Mouse (Mus musculus) liver, embryonic 16.5 days (tissue): ENCODE results near the gene Ccdc24. TPM values are rescaled to one million over a fixed set of nuclear protein-coding genes. Genes with fewer than 3 reads are reported as not detected.
A peak's percentile ranks its signal among the peaks of the same experiment; 100 is the strongest.

Experiments used
- ATAC-seq: fragments of 200-750 bp; cut with Nextera tagmentation; 2 replicates; pipeline ENCODE4 v1.8.0; 2017; ENCODE audit warnings: low read depth, mild to moderate bottlenecking, moderate number of reproducible peaks, moderate library complexity
- H3K27ac ChIP-seq: fragments of 300-500 bp; sonication (generic); 2 replicates; pipeline ENCODE4 v1.5.1; 2014; ENCODE audit warnings: mild to moderate bottlenecking, low read length
- H3K27me3 ChIP-seq: fragments of 300-500 bp; sonication (generic); 2 replicates; pipeline ENCODE4 v1.6.1; 2014; ENCODE audit warnings: low read depth, low read length, mixed read lengths; ENCODE audit not compliant: control insufficient read depth, insufficient read depth
- H3K36me3 ChIP-seq: fragments of 300-500 bp; sonication (generic); 2 replicates; pipeline ENCODE4 v1.6.1; 2014; ENCODE audit warnings: mild to moderate bottlenecking; ENCODE audit not compliant: control insufficient read depth, insufficient read depth
- H3K4me1 ChIP-seq: fragments of 300-500 bp; sonication (generic); 2 replicates; pipeline ENCODE4 v1.6.1; 2014; ENCODE audit warnings: low read depth, low read length, mixed read lengths; ENCODE audit not compliant: control insufficient read depth
- H3K4me2 ChIP-seq: fragments of 300-500 bp; sonication (generic); 2 replicates; pipeline ENCODE4 v1.6.1; 2014; ENCODE audit warnings: low read depth, low read length, mixed read lengths
- H3K4me3 ChIP-seq: fragments of 300-500 bp; sonication (generic); 2 replicates; pipeline ENCODE4 v1.5.1; 2014; ENCODE audit warnings: low read depth, mild to moderate bottlenecking, low read length
- H3K9ac ChIP-seq: fragments of 300-500 bp; sonication (generic); 2 replicates; pipeline ENCODE4 v1.6.1; 2014; ENCODE audit warnings: low read depth, low read length
- H3K9me3 ChIP-seq: fragments of 300-500 bp; sonication (generic); replicated peaks from 2 replicates; pipeline ENCODE4 v1.6.1; 2016; ENCODE audit warnings: low read length; ENCODE audit not compliant: control insufficient read depth
- WGBS: fragments of 180-500 bp; shearing (Covaris S2); extraction: QIAGEN DNeasy Blood & Tissue Kit; methylation state at CpG from one replicate; pipeline ENCODE4 v1.1.7; 2014; ENCODE audit not compliant: insufficient replicate concordance; 5-methylcytosine and 5-hydroxymethylcytosine counted together
- polyA plus RNA-seq: library from polyadenylated mRNA; unstranded; fragments of >200 nt; fragmentation: Nextera tagmentation; extraction: Ambion mirVana; gene quantifications from 2 replicates; pipeline ENCODE4 v1.2.1, GENCODE M21; 2015

Gene Ccdc24
- 0.88 and 1.1 TPM in 2 replicates for polyA plus RNA-seq

DNA sequence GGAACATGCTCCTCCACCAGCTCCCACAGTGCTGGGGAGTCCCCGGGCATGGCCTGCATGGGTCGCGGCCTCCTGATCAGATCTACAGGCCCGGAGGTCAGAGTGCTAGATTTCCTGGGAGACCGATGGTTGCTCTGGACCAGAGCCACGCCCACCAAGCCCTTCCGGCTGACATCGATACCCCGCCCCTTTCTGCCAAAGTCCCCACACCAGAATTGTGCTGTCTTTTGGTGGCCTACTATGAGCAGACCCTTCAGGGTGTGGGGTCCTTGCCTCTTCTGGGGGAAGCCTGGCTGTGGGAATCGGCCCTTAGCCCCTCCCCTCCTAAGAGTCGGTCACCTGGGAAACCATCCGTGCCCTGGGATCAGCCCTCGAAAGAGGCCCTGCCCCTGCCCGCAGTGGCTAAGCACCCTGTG lies at the start of gene Ccdc24:
TSS of gene Ccdc24 (minus strand) at position 87 of the 416 bp plus-strand sequence.
- peaks cover 23% of the 10 kb centered on the region for H3K36me3 ChIP-seq
- H3K9ac ChIP-seq, result 0 out of 2 replicates have a peak within 1 kb of the TSS, but pooled peaks have one; percentile 2
- 19% methylated on average over 14 of the region's 14 CpGs for WGBS
- peak; percentile 37 for ATAC-seq
- no peaks in the 10 kb centered on the region; the same call in 1 of the 2 replicates for H3K27me3 ChIP-seq
- H3K27ac ChIP-seq, result peak within 1 kb of the TSS; percentile 13; the same call in 1 of the 2 replicates
- H3K4me2 ChIP-seq, result peak within 1 kb of the TSS; percentile 46
- H3K4me1 ChIP-seq, result peaks cover 27% of the 10 kb centered on the region
- H3K9me3 ChIP-seq, result no peaks in the 10 kb centered on the region
- H3K4me3 ChIP-seq, result peak within 1 kb of the TSS; percentile 4

DNA sequence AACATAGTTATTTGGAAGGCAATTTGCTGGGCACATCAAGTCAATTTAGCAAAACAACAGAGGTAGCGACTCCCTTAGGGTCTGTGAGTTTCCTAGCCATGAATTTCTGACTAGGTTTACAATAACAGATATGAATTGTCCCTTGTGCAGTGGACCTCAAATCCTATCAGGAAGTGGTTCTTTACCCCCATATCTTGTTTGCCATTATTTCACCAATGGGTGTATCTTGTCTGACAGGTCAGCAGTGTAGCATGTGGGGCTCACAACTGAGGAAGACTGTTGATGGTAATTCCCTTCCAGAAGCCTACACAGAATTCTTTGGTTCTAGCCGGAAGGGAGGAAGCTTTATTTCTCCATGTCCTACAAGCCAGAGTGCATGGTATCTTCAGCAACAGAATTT lies 49.0 kb upstream of the Ccdc24 start:
- WGBS, result 67% methylated on average over 2 of the region's 2 CpGs

DNA sequence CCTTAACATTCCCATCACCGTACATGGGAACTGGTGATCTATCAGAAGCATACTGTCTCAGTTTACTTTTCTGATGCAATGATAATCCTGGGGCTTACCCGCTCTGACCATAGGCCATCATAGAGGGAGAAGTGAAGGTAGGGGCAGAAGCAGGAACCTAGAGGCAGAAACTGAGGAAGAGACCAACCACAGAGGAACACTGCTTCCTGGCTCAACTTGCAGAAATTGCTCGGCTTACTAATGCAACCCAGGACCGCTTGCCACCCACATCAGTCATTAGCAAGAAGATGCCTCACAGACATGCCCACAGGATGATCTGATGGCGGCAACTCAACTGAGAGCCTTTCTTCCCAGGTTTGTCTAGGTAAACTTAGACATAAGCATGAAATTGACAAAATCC lies 46.4 kb upstream of the Ccdc24 start:
- Histone ChIP-seq H3K9ac (no peak overlapping the region), H3K27ac (no peak overlapping the region), H3K4me1 (peaks cover 22% of the 10 kb centered on the region), H3K9me3 (no peaks in the 10 kb centered on the region), H3K27me3 (peaks cover 15% of the 10 kb centered on the region), H3K4me3 (no peak overlapping the region), H3K36me3 (no peaks in the 10 kb centered on the region), H3K4me2 (no peak overlapping the region)
- WGBS, result 40% methylated on average over 5 of the region's 5 CpGs
- no peak for ATAC-seq

More for the DNA sequence above, 49.0 kb upstream of the Ccdc24 start:
- no peak overlapping the region for H3K27ac ChIP-seq
- H3K9ac ChIP-seq, result no peak overlapping the region
- no peak overlapping the region for H3K4me2 ChIP-seq
- no peak overlapping the region for H3K4me3 ChIP-seq
- no peaks in the 10 kb centered on the region for H3K36me3 ChIP-seq
- no peaks in the 10 kb centered on the region for H3K9me3 ChIP-seq
- H3K27me3 ChIP-seq, result peaks cover 39% of the 10 kb centered on the region
- ATAC-seq, result no peak
- H3K4me1 ChIP-seq, result peaks cover 11% of the 10 kb centered on the region

DNA sequence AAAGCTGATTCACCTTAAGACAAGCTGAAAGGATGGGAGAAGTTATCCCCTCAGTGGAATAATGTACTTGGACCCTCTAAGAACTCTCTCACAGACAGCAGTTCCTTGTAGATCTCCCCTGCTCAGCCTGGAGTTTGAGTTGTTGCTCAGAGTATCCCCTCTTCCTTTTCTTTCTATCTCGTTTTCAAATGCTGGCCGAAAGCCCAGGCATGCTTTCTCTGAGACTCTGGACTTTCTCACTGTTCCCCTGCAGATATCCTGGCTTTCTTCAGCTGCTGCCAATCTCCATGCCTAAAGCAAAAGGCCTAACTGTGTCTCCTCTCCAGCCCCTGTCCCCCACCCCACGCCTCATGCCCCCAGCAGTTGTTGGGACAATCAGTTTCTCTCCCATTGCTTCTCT lies 45.9 kb upstream of the Ccdc24 start:
- Histone ChIP-seq H3K4me3 (no peak overlapping the region), H3K4me1 (peaks cover 27% of the 10 kb centered on the region), H3K36me3 (no peaks in the 10 kb centered on the region), H3K27me3 (peaks cover 10% of the 10 kb centered on the region), H3K27ac (no peak overlapping the region), H3K9me3 (no peaks in the 10 kb centered on the region), H3K9ac (no peak overlapping the region), H3K4me2 (no peak overlapping the region)
- whole genome bisulfite sequencing, result 56% methylated on average over 3 of the region's 3 CpGs
- no peak for ATAC-seq

DNA sequence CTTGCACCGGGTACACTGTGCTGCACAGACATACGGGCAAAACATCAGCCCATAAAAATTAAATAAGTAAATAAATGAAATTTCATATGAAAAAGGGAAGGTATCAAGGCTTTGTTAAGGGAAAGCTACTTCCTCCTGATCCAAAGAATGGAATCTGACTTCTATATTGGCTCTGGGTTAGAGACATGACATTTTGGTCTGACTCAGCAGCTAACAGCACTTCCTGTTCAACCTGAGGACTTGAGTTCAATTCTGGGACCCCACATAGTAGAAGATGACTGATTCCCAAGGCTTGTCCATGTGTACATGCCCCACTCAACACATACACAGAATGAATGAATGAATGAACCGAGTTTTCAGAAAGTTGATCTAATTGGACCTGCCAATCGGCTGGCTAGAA lies 45.5 kb upstream of the Ccdc24 start:
- H3K9me3 ChIP-seq, result no peaks in the 10 kb centered on the region
- H3K27me3 ChIP-seq, result peaks cover 6% of the 10 kb centered on the region
- H3K9ac ChIP-seq, result no peak overlapping the region
- H3K4me2 ChIP-seq, result no peak overlapping the region
- no peak overlapping the region for H3K4me3 ChIP-seq
- peaks cover 28% of the 10 kb centered on the region for H3K4me1 ChIP-seq
- H3K36me3 ChIP-seq, result no peaks in the 10 kb centered on the region
- 79% methylated on average over 4 of the region's 4 CpGs for WGBS
- no peak for ATAC-seq
- H3K27ac ChIP-seq, result no peak overlapping the region

DNA sequence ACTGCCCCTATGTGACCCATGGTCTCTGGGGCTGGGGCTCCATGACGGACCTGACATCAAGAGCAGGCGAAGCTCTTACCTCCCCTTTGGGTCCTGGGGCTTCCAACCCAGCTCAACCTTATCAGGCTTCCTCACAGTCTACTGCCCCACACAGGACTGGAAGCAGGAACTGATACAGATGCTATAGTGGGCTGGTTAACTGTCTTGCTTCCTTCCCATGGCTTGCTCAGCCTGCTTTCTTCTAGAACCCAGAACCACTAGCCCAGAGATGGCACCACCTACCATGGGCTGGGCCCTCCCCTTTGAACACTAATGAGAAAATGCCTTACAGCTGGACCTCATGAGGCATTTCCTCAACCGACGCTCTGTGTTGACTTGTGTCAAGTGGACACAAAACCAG lies 45.0 kb upstream of the Ccdc24 start:
- H3K4me3 ChIP-seq, result no peak overlapping the region
- H3K27me3 ChIP-seq, result peaks cover 4% of the 10 kb centered on the region; the same call in 1 of the 2 replicates
- 58% methylated on average over 4 of the region's 4 CpGs for WGBS
- no peak overlapping the region for H3K27ac ChIP-seq
- ATAC-seq, result no peak
- H3K36me3 ChIP-seq, result no peaks in the 10 kb centered on the region
- no peak overlapping the region for H3K4me2 ChIP-seq
- H3K4me1 ChIP-seq, result peaks cover 28% of the 10 kb centered on the region
- H3K9ac ChIP-seq, result no peak overlapping the region
- no peaks in the 10 kb centered on the region for H3K9me3 ChIP-seq

DNA sequence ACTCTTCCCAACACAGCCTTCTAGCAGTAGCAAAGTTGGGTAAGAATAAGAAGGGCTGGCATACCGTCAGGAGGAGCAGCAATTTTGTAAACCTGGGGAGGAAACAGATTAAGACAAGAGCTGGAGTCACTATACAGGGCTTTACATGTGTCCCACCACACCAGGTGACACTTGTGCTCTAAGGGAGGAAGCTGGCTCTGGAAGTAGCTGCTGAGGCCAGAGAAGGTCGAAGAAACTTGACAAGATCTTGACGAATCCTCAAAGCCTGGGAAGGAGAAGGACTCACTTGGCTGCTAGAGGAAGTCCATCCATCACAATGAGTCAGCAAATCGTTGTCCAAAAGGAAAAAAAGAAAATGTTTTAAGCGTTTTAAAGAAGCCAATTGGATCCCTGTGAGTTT lies 44.0 kb upstream of the Ccdc24 start:
- Histone ChIP-seq H3K4me3 (no peak overlapping the region), H3K27ac (no peak overlapping the region), H3K27me3 (no peaks in the 10 kb centered on the region), H3K36me3 (peaks cover 4% of the 10 kb centered on the region), H3K4me2 (peak overlapping the region; percentile 94), H3K9ac (no peak overlapping the region), H3K4me1 (peaks cover 28% of the 10 kb centered on the region), H3K9me3 (no peaks in the 10 kb centered on the region)
- no peak for ATAC-seq
- WGBS, result 35% methylated on average over 5 of the region's 5 CpGs

DNA sequence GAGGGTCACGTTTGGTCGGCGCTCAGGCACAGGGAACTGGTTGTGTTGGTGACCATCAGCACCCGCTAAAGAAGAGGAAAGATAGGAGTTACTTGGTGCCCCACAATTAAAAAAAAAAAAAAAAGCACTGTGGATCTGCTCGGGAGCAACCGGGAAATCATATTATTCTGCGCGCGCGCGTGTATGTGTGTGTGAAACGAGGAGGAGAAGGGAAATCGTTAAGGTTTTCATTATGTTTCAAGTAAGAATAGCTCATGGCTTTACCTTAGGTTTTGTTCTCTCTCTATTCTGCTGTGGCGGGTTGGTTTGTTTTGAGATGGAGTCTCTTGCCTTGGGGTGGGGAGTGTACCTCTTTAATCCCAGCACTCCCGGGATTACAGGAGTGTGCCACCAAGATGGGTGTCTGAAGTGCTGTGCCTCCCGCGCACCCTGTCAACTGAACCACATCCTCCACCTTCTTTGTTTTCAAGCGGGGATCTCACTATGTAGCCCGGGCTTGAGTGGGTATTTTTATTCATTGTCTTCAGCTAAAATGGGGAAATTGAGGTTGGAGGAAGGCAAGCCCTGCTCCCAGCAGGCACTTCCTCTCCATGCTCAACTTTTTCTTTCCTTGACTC lies 43.2 kb upstream of the Ccdc24 start:
- Histone ChIP-seq H3K9ac (peak overlapping the region; percentile 91), H3K36me3 (peaks cover 10% of the 10 kb centered on the region), H3K4me3 (peak overlapping the region; percentile 87), H3K4me1 (peaks cover 28% of the 10 kb centered on the region), H3K4me2 (peak overlapping the region; percentile 94), H3K9me3 (no peaks in the 10 kb centered on the region), H3K27ac (peak overlapping the region; percentile 82), H3K27me3 (no peaks in the 10 kb centered on the region)
- WGBS, result under 1% methylated on average over 19 of the region's 19 CpGs
- no peak for ATAC-seq

DNA sequence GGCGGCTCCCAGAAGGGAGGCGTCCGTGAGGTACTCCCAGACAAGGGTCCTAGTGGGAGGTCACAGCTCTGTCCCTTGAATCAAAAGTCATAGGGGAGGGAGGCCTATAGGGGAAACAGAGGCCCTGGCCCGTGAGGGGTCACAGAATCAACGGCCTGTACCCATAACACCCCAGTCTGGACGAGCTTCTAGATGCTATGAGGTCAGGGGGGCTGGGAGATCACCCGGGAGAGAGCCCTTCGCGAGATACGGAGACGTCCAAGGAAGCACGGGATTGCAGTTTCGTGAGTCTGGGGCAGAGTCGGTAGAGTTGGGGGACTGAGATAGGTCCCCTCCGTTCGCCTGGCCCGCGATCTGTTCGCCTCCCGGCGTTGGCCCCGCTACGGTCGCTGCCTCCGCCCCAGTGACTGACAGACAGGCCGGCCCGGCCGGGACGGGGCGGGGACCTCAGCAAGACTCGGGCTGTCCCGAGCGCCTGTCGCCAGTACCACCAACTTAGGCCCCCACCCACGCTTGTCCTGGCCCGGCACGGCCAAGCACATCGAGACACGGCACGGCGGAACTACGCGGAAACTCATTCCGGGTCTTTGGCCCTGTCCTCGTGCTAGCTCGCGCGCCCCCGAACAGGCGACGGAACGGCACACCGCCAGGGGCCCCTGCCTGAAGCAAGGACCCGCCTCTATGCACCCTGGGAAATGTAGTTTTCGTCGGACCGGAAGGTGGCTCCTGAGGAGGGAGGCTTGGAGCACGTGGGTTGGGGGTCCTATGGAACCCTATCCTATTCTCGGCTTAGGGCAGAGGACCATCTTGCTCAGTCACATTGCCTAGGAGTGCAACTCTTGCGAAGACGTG lies 42.5 kb upstream of the Ccdc24 start, which contains the start of gene Ipo13:
TSS of gene Ipo13 (minus strand) at position 409 of the 852 bp plus-strand sequence.
- under 1% methylated on average over 57 of the region's 61 CpGs for WGBS
- peak; percentile 95 for ATAC-seq
- Histone ChIP-seq H3K27ac (peak within 1 kb of the TSS; percentile 82), H3K4me3 (peak within 1 kb of the TSS; percentile 87), H3K9ac (peak within 1 kb of the TSS; percentile 91), H3K4me2 (peak within 1 kb of the TSS; percentile 94), H3K27me3 (no peaks in the 10 kb centered on the region), H3K4me1 (peaks cover 28% of the 10 kb centered on the region), H3K36me3 (peaks cover 10% of the 10 kb centered on the region), H3K9me3 (no peaks in the 10 kb centered on the region)
